Mouse (Mus musculus): ENCODE data around the gene Cabin1. TPM values are rescaled to one million over a fixed set of nuclear protein-coding genes. Genes with fewer than 3 reads are reported as not detected.
A peak's percentile ranks its signal among the peaks of the same experiment; 100 is the strongest.

Gene Cabin1
- polyA plus RNA-seq, 1 experiment from 2014 or later = 35.8 TPM

- Histone ChIP-seq H3K36me3 (0 out of 2 replicates have a peak, but pooled peaks cover 4% of the 10 kb centered on the region), H3K4me3 (replicated peaks) (no peak overlapping the region), H3K9me3 (no peaks in the 10 kb centered on the region), H3K27me3 (replicated peaks) (no peaks in the 10 kb centered on the region), H3K4me1 (peaks cover 18% of the 10 kb centered on the region), H3K9ac (no peak overlapping the region), H3K27ac (no peak overlapping the region), H3K4me2 (no peak overlapping the region)
- WGBS = 84% methylated on average over 9 of the region's 9 CpGs
- no peak for ATAC-seq (ENCODE audit: insufficient read depth, low FRiP score, low read depth)
Observed at GRCm38 (mm10) chr10:75642436-75642835, 121.7 kb downstream of the Cabin1 start.

- ATAC-seq (ENCODE audit: insufficient read depth, low FRiP score, low read depth) = no peak
- Histone ChIP-seq H3K36me3 (0 out of 2 replicates have a peak, but pooled peaks cover 4% of the 10 kb centered on the region), H3K4me3 (replicated peaks) (no peak overlapping the region), H3K9ac (no peak overlapping the region), H3K4me2 (no peak overlapping the region), H3K27me3 (replicated peaks) (no peaks in the 10 kb centered on the region), H3K4me1 (peaks cover 18% of the 10 kb centered on the region), H3K27ac (no peak overlapping the region), H3K9me3 (no peaks in the 10 kb centered on the region)
- 83% methylated on average over 7 of the region's 7 CpGs for WGBS
Observed at GRCm38 (mm10) chr10:75641721-75642222, 122.4 kb downstream of the Cabin1 start.

DNA sequence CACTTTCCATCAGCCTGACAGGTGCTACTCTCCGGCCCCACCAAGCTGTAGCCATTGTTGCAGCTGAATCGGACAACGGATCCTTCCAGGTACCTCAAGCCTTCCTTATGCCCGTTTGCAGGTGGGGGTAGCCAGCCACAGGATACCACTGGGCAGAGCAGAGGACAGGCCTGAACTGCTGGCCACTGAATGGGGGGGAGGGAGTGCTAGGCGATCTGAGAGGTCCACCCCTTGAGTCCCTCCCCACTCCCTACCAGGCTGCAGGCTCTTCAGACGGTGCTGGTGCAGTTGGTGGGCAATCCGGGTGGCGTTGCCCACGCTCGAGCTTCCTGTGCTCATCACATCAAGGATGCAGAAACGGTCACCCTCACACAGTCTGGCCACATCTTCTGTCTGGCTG, 126.4 kb downstream of the Cabin1 start:
- Histone ChIP-seq H3K4me1 (peaks cover 8% of the 10 kb centered on the region; the same call in 1 of the 2 replicates), H3K27me3 (replicated peaks) (no peaks in the 10 kb centered on the region), H3K36me3 (no peaks in the 10 kb centered on the region), H3K9ac (no peak overlapping the region), H3K27ac (no peak overlapping the region), H3K9me3 (no peaks in the 10 kb centered on the region), H3K4me2 (no peak overlapping the region), H3K4me3 (replicated peaks) (no peak overlapping the region)
- ATAC-seq (ENCODE audit: insufficient read depth, low FRiP score, low read depth) = no peak
- 89% methylated on average over 11 of the region's 11 CpGs for WGBS

DNA sequence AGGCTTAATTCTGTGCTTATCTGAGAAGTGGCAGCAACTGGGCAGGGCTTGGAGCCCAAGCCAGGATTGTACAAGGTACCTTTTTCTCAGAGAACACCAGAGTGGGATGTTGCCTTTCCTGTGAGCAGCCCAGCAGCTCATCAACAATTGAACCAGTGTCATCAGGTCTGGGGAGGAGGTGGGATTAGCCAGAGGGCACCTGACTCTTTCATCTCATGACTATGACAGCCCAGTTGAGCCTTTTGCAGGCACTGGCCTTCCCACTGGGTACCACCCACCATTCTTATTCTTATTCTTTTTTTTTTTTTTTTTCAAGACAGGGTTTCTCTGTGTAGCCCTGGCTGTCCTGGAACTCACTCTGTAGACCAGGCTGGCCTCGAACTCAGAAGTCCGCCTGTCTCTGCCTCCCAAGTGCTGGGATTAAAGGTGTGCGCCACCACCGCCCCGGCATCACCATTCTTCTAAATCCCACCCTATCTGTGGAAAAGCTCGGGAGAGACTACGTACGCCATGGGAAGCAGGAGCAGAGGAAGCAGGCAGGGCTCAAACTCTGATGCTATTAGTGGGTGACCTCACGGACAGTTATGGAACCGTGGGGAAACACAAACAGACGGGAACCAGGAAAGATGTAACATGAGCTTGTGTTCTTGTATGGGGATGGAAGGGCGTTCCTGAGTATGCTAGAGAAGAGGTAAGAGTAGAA, 127.9 kb downstream of the Cabin1 start:
- ATAC-seq (ENCODE audit: insufficient read depth, low FRiP score, low read depth) = no peak
- H3K4me2 ChIP-seq = no peak overlapping the region
- WGBS = 86% methylated on average over 12 of the region's 12 CpGs
- H3K4me1 ChIP-seq = peaks cover 7% of the 10 kb centered on the region; the same call in 1 of the 2 replicates
- H3K9me3 ChIP-seq = no peaks in the 10 kb centered on the region
- H3K9ac ChIP-seq = no peak overlapping the region
- H3K36me3 ChIP-seq = no peaks in the 10 kb centered on the region
- no peak overlapping the region for H3K27ac ChIP-seq
- no peak overlapping the region for H3K4me3 ChIP-seq (replicated peaks)
- no peaks in the 10 kb centered on the region for H3K27me3 ChIP-seq (replicated peaks)

DNA sequence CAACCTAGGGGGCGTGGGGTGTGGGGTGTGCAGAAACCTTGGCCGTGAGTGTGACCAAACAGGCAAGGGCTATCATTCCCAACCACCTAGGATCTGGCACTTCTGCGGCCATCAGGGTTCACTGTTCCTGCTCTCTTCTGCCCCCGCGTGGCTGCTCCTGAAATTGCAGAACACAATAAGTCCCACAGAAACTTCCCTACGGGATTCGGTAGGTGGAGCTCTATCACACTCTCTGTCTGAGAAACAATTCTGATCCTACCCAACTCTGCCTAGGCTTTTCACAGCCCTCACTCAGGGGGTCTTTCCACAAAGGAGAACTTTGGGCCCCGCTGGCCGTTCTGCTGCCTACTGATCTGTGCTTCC, 128.5 kb downstream of the Cabin1 start:
- no peaks in the 10 kb centered on the region for H3K9me3 ChIP-seq
- peaks cover 7% of the 10 kb centered on the region; the same call in 1 of the 2 replicates for H3K4me1 ChIP-seq
- no peaks in the 10 kb centered on the region for H3K36me3 ChIP-seq
- H3K4me3 ChIP-seq (replicated peaks) = no peak overlapping the region
- ATAC-seq (ENCODE audit: insufficient read depth, low FRiP score, low read depth) = no peak
- H3K4me2 ChIP-seq = no peak overlapping the region
- H3K9ac ChIP-seq = no peak overlapping the region
- WGBS = 11% methylated on average over 9 of the region's 9 CpGs
- no peaks in the 10 kb centered on the region for H3K27me3 ChIP-seq (replicated peaks)
- H3K27ac ChIP-seq = no peak overlapping the region

GRCm38 (mm10) chr10:75635019-75635692, 129.0 kb downstream of the Cabin1 start:
- peaks cover 5% of the 10 kb centered on the region; the same call in 1 of the 2 replicates for H3K4me1 ChIP-seq
- no peaks in the 10 kb centered on the region for H3K27me3 ChIP-seq (replicated peaks)
- no peak overlapping the region for H3K27ac ChIP-seq
- 70% methylated on average over 14 of the region's 14 CpGs for WGBS
- H3K9ac ChIP-seq = no peak overlapping the region
- no peak for ATAC-seq (ENCODE audit: insufficient read depth, low FRiP score, low read depth)
- no peaks in the 10 kb centered on the region for H3K9me3 ChIP-seq
- no peak overlapping the region for H3K4me2 ChIP-seq
- H3K4me3 ChIP-seq (replicated peaks) = no peak overlapping the region
- no peaks in the 10 kb centered on the region for H3K36me3 ChIP-seq

DNA sequence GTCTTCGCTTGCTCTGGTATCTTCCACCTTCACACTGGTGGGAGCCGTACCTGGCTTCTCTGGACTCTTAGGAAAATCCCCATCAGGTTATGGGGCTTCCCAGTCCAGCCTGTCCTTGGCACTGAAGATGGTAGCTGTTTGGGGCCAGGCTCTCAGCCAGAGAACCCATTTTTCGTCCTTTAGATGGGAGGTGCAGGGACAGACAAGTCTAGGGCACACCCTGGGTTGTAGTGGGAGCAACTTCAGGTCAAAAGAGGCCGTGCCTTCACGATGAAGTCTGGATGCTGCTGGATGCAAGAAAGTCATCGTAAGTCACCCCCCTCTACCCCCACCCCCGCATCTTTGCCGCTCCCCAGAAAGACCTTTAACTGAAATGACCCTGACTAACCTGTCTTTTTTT, 129.5 kb downstream of the Cabin1 start:
- 90% methylated on average over 8 of the region's 8 CpGs for WGBS
- H3K36me3 ChIP-seq = no peaks in the 10 kb centered on the region
- H3K9me3 ChIP-seq = no peaks in the 10 kb centered on the region
- peaks cover 5% of the 10 kb centered on the region; the same call in 1 of the 2 replicates for H3K4me1 ChIP-seq
- ATAC-seq (ENCODE audit: insufficient read depth, low FRiP score, low read depth) = no peak
- H3K27me3 ChIP-seq (replicated peaks) = no peaks in the 10 kb centered on the region
- no peak overlapping the region for H3K4me2 ChIP-seq
- H3K27ac ChIP-seq = no peak overlapping the region
- H3K9ac ChIP-seq = no peak overlapping the region
- H3K4me3 ChIP-seq (replicated peaks) = no peak overlapping the region

DNA sequence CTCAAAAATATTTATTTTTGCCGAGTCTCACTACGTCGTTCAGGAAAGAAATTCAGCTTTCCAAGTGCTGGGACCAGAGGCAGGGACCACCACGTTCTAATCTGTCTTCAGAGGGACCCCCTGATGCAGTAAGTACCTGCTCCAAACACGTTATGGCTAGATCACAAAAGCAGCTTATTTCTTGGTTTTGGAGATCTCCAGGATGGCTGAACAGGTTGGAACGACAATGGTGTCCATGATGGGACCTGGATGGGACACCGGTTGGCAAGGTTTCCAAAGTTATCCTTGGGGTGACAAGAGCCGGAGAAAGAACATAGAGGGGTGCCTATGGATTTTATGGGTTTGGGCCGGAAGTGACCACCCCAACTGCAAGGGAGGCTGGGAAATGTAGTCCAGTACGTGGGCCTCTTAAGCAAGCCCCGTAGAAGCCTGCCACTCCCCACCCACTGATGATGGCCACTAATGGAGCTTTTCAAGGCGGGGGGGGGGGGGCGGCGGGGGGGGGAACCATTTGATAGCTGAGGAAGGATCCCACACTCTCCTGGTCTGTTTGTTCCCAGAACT, 130.5 kb downstream of the Cabin1 start:
- Histone ChIP-seq H3K9ac (no peak overlapping the region), H3K27me3 (replicated peaks) (no peaks in the 10 kb centered on the region), H3K27ac (no peak overlapping the region; the same call in 1 of the 2 replicates), H3K4me1 (peaks cover 5% of the 10 kb centered on the region; the same call in 1 of the 2 replicates), H3K4me2 (no peak overlapping the region), H3K9me3 (no peaks in the 10 kb centered on the region), H3K4me3 (replicated peaks) (no peak overlapping the region), H3K36me3 (no peaks in the 10 kb centered on the region)
- no peak for ATAC-seq (ENCODE audit: insufficient read depth, low FRiP score, low read depth)
- WGBS = 73% methylated on average over 14 of the region's 14 CpGs

DNA sequence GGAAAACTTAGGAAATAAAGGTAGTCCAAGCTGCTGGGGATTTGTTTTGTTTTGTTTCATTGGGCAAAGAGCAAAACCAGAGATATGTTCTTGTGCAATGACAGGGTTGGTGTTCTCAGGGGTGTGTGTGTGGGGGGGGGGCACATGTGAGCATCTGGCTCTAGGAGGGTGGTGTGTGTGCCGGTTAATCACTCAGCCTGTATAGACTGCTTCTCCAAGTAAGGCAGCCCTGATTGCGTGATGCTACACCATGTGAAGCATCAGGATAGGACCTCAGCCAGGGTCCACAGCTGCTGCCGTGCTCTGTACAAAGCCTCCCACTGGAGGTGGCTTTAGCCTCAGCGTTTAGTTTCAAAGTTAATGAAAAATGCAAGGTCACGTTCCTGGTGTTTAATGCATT, 131.1 kb downstream of the Cabin1 start:
- Histone ChIP-seq H3K4me1 (peaks cover 5% of the 10 kb centered on the region; the same call in 1 of the 2 replicates), H3K36me3 (no peaks in the 10 kb centered on the region), H3K9me3 (no peaks in the 10 kb centered on the region), H3K27me3 (replicated peaks) (no peaks in the 10 kb centered on the region), H3K9ac (no peak overlapping the region), H3K4me2 (no peak overlapping the region), H3K27ac (peak overlapping the region; percentile 57; the same call in 1 of the 2 replicates), H3K4me3 (replicated peaks) (no peak overlapping the region)
- ATAC-seq (ENCODE audit: insufficient read depth, low FRiP score, low read depth) = 0 out of 2 replicates have a peak, but pooled peaks have one; percentile 40
- 58% methylated on average over 5 of the region's 5 CpGs for WGBS

- Histone ChIP-seq H3K27ac (peak overlapping the region; percentile 57; the same call in 1 of the 2 replicates), H3K27me3 (replicated peaks) (no peaks in the 10 kb centered on the region), H3K9me3 (no peaks in the 10 kb centered on the region), H3K36me3 (no peaks in the 10 kb centered on the region), H3K9ac (no peak overlapping the region), H3K4me2 (no peak overlapping the region), H3K4me1 (peaks cover 5% of the 10 kb centered on the region; the same call in 1 of the 2 replicates), H3K4me3 (replicated peaks) (no peak overlapping the region)
- 35% methylated on average over 5 of the region's 5 CpGs for WGBS
- peak; percentile 56; the same call in 1 of the 2 replicates for ATAC-seq (ENCODE audit: insufficient read depth, low FRiP score, low read depth)
Observed at GRCm38 (mm10) chr10:75632633-75633032, 131.5 kb downstream of the Cabin1 start.

DNA sequence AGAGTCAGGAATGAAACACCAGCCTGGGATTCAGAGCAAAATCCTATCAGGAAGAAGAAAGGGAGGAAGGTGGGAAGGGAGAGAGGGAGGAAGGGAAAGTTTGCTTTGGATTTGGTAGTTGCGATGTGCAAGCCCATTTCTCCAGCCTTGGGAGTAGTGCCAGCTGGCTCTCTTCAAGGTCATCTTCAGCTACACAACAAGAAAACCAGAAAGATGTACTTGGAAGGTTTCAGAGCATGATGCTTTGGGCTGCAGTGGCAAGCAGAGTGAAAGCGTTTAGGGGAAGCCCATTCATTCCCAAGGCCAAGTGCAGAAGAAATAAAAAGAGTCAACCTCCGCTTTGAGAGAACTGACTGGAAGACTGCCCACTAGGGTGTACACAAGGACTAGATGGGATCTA, 136.7 kb downstream of the Cabin1 start:
- Histone ChIP-seq H3K4me1 (no peaks in the 10 kb centered on the region; the same call in none of the 2 replicates), H3K27ac (no peak overlapping the region), H3K9ac (no peak overlapping the region), H3K9me3 (no peaks in the 10 kb centered on the region), H3K27me3 (replicated peaks) (no peaks in the 10 kb centered on the region), H3K36me3 (no peaks in the 10 kb centered on the region), H3K4me2 (no peak overlapping the region), H3K4me3 (replicated peaks) (no peak overlapping the region)
- 52% methylated on average over 3 of the region's 3 CpGs for WGBS
- no peak for ATAC-seq (ENCODE audit: insufficient read depth, low FRiP score, low read depth)

- H3K9me3 ChIP-seq = no peaks in the 10 kb centered on the region
- H3K36me3 ChIP-seq = no peaks in the 10 kb centered on the region
- H3K27ac ChIP-seq = no peak overlapping the region
- no peak; the same call in 1 of the 2 replicates for ATAC-seq (ENCODE audit: insufficient read depth, low FRiP score, low read depth)
- H3K4me2 ChIP-seq = no peak overlapping the region
- WGBS = 58% methylated on average over 3 of the region's 3 CpGs
- no peak overlapping the region for H3K4me3 ChIP-seq (replicated peaks)
- no peaks in the 10 kb centered on the region; the same call in 1 of the 2 replicates for H3K4me1 ChIP-seq
- H3K9ac ChIP-seq = no peak overlapping the region
- no peaks in the 10 kb centered on the region for H3K27me3 ChIP-seq (replicated peaks)
Observed at GRCm38 (mm10) chr10:75626991-75627390, 137.2 kb downstream of the Cabin1 start.
